Mouse (Mus musculus) midbrain, embryonic 13.5 days (tissue): ENCODE results near the gene Pou2f1. TPM values are rescaled to one million over a fixed set of nuclear protein-coding genes. Genes with fewer than 3 reads are reported as not detected.

ENCODE experiments used
- ATAC-seq: fragments of 200-750 bp; cut with Nextera tagmentation; 2 replicates; pipeline ENCODE4 v1.8.0; 2017; ENCODE audit warnings: mild to moderate bottlenecking, moderate TSS enrichment, moderate library complexity
- H3K27ac ChIP-seq: fragments of 300-500 bp; sonication (generic); 2 replicates; pipeline ENCODE4 v1.5.1; 2015; ENCODE audit warnings: inconsistent platforms, mild to moderate bottlenecking, moderate library complexity
- H3K27me3 ChIP-seq: fragments of 300-500 bp; sonication (generic); 2 replicates; pipeline ENCODE4 v1.6.1; 2015; ENCODE audit warnings: mild to moderate bottlenecking, inconsistent platforms
- H3K36me3 ChIP-seq: fragments of 300-500 bp; sonication (generic); 2 replicates; pipeline ENCODE4 v1.6.1; 2015; ENCODE audit warnings: mild to moderate bottlenecking, inconsistent platforms
- H3K4me1 ChIP-seq: fragments of 300-500 bp; sonication (generic); replicated peaks from 2 replicates; pipeline ENCODE4 v1.6.1; 2015; ENCODE audit warnings: inconsistent platforms
- H3K4me2 ChIP-seq: fragments of 300-500 bp; sonication (generic); replicated peaks from 2 replicates; pipeline ENCODE4 v1.6.1; 2015; ENCODE audit warnings: moderate library complexity, mild to moderate bottlenecking, inconsistent platforms
- H3K4me3 ChIP-seq: fragments of 300-500 bp; sonication (generic); replicated peaks from 2 replicates; pipeline ENCODE4 v1.5.1; 2015; ENCODE audit warnings: mild to moderate bottlenecking, inconsistent platforms
- H3K9ac ChIP-seq: fragments of 300-500 bp; sonication (generic); replicated peaks from 2 replicates; pipeline ENCODE4 v1.6.1; 2015; ENCODE audit warnings: mild to moderate bottlenecking, inconsistent platforms
- H3K9me3 ChIP-seq: fragments of 300-500 bp; sonication (generic); 2 replicates; pipeline ENCODE4 v1.6.1; 2016; ENCODE audit warnings: mild to moderate bottlenecking, inconsistent platforms
- WGBS: fragments of 180-500 bp; shearing (Covaris S2); methylation state at CpG from one replicate; pipeline ENCODE4 v1.1.7; 2015; 5-methylcytosine and 5-hydroxymethylcytosine counted together
- polyA plus RNA-seq: library from polyadenylated mRNA; unstranded; fragments of >200 nt; fragmentation: Nextera tagmentation; extraction: Ambion mirVana; gene quantifications from 2 replicates; pipeline ENCODE4 v1.2.1, GENCODE M21; 2015

The Pou2f1 gene
- polyA plus RNA-seq, 1 experiment from 2014 or later = 27.7 TPM

DNA sequence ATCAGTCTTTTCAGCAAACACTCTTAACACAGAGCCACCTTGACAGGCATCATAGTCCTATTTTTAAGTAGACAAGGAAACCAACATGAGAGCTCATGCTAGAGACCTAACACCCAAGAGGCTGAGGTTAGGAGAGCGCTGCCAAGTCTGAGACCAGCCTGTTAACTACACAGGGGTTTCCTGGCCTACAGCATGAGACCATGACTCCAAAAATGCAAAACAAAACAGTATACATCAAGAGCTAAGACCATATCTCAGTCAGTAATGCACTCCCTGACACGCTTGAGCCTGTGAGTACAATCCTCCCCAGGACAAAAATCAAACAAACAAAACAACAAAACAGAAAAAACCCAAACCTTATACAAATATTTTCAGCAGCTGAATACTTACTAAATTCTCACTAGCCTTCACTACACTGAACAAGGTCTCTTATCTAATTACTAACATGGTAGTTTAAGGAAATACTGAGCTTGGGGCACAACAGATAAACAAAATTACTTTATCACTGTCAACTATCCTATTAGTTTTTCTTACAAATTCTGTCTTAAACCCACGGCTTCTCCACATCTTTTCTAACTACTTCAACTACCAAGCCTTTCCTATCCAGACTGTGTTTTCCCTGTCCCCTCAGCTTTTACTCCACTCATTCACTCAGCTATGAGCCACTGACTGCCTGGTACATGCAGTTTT lies 33.3 kb downstream of the Pou2f1 start:
- H3K27me3 ChIP-seq = no peaks in the 10 kb centered on the region; the same call in 1 of the 2 replicates
- no peaks in the 10 kb centered on the region for H3K36me3 ChIP-seq
- no peak for ATAC-seq
- peaks cover 19% of the 10 kb centered on the region for H3K4me1 ChIP-seq
- H3K27ac ChIP-seq = no peak overlapping the region
- H3K9ac ChIP-seq = no peak overlapping the region
- H3K9me3 ChIP-seq = no peaks in the 10 kb centered on the region
- H3K4me3 ChIP-seq = no peak overlapping the region
- no peak overlapping the region for H3K4me2 ChIP-seq
- WGBS = 92% methylated on average over 3 of the region's 3 CpGs

DNA sequence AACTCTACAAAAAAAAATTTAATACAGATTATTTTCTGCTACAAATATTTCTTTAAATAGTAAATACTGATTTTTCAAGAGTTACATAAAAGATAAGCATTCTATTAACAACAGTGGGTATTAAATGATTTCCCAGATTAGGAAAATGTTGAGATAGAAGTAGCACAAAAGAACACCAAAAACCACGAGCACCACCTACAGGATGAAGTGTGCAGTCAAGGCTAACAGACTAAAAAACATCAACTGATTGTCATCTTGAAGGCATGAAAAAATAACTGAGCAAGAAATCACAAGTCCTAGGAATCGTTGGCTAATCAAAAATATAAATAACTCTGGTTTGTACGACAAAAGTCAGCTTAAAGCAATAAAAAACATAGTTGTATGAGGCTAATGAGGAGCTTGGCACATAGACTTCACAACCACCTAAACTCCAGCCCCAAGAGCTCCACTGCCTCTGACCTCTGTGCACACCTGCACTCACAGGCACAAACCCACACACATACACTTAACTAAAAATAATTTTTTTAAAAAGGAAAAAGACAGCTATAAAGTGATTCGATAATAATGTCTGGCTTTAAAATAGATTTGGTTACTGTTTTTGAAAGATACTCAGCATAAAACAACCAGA lies 35.3 kb downstream of the Pou2f1 start:
- H3K4me1 ChIP-seq = peaks cover 20% of the 10 kb centered on the region
- no peak overlapping the region for H3K4me2 ChIP-seq
- H3K9me3 ChIP-seq = no peaks in the 10 kb centered on the region
- 48% methylated on average over 4 of the region's 4 CpGs for WGBS
- H3K27me3 ChIP-seq = no peaks in the 10 kb centered on the region; the same call in 1 of the 2 replicates
- ATAC-seq = 0 out of 2 replicates have a peak, but pooled peaks have one; percentile 38
- H3K27ac ChIP-seq = no peak overlapping the region
- no peak overlapping the region for H3K9ac ChIP-seq
- no peaks in the 10 kb centered on the region for H3K36me3 ChIP-seq
- H3K4me3 ChIP-seq = no peak overlapping the region

DNA sequence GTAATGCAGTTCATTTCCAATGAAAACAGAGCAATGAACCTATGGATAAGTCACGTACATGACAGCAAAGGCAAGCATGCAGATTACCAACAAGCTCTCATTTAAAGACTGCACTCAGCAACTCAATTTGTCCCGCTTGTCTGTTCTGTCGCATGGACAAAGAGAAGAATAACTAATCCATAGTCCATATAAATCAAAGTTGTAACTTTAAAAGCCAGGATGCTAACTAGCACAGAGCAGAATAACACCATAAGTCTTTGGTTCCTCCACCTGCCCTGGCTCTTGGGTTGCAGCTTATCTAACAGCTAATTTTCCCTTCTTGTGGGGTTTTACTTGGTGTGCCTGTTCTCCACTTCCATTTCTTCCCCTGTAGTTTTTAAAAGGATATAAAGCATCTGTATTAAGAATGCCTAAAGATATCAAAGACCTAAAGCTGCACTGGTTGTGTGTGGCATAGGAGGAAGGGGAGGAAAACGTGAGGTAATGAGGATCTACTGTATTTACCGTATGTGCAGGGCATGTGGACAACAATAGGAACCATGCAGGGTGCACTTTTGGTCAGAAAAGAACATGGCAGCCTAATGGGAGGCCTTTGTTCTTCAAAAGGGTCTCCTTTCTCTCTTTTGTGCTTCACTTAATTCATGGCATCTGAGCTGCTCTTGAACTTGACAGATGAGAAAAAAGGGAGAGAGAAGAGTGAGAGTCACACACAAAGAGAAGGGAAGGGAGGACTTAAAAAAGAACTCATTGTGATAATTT lies 36.1 kb downstream of the Pou2f1 start:
- no peaks in the 10 kb centered on the region for H3K36me3 ChIP-seq
- no peak overlapping the region for H3K9ac ChIP-seq
- no peaks in the 10 kb centered on the region; the same call in 1 of the 2 replicates for H3K27me3 ChIP-seq
- H3K27ac ChIP-seq = peak overlapping the region; percentile 70
- no peak overlapping the region for H3K4me3 ChIP-seq
- peaks cover 23% of the 10 kb centered on the region for H3K4me1 ChIP-seq
- ATAC-seq = peak; percentile 93
- WGBS = 23% methylated on average over 5 of the region's 5 CpGs
- no peak overlapping the region for H3K4me2 ChIP-seq
- H3K9me3 ChIP-seq = no peaks in the 10 kb centered on the region

DNA sequence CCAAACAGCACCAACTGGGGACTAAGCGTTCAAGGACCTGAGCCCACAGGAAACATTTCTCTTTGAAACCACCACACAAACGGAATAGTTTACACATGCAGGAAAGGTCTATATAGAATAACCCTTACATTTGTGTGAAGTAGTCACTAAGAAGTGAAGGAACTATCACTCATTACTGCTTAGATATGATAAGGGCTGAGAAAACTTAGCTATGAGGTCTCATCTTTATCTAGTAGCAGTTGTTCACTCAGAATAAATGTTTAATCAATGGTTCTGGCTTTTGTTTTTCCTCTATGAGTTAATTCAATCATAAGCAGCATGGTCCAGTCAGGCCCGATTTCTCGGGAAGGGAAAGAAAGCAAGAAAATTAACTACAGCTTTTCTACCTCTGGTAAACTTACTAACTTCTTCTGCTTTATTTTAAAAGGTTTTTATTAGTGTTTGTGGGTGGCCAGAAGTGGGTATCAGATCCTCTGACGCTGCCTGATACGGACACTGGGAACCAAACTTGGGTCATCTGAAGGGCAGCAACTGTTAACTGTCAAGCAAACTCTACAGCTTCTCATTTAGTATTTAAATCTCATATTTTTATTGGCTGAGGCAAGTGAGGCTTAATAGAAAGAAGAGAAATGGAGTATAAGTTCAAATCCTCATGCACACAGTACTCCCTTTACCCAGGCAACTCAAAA lies 40.7 kb downstream of the Pou2f1 start:
- Histone ChIP-seq H3K9ac (no peak overlapping the region), H3K36me3 (no peaks in the 10 kb centered on the region), H3K4me1 (peaks cover 31% of the 10 kb centered on the region), H3K9me3 (no peaks in the 10 kb centered on the region), H3K4me2 (no peak overlapping the region), H3K27ac (no peak overlapping the region), H3K27me3 (no peaks in the 10 kb centered on the region), H3K4me3 (no peak overlapping the region)
- 87% methylated on average over 6 of the region's 6 CpGs for WGBS
- ATAC-seq = no peak

DNA sequence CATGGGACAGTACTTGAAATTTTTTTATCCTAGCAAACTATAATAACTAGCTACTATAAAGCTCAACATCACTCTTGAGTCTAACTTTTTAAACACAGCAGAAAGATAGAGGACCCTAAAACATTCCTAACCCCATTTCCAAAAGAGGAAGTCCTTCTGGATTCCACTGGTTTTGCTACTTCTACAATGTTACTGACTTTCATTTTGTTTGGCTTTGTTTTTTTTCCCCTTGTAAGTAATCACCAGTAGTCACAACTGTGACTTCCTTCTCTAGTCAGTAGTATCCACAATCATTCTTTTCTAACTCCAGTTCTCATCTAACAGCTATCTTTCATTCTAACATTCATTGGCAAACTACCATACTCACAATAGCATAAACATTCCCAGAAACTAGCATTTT lies 44.3 kb downstream of the Pou2f1 start:
- no peak overlapping the region for H3K9ac ChIP-seq
- no peak overlapping the region for H3K27ac ChIP-seq
- H3K4me1 ChIP-seq = peaks cover 19% of the 10 kb centered on the region
- ATAC-seq = no peak
- no peaks in the 10 kb centered on the region for H3K9me3 ChIP-seq
- H3K4me3 ChIP-seq = no peak overlapping the region
- H3K4me2 ChIP-seq = no peak overlapping the region
- no peaks in the 10 kb centered on the region for H3K36me3 ChIP-seq
- H3K27me3 ChIP-seq = no peaks in the 10 kb centered on the region

DNA sequence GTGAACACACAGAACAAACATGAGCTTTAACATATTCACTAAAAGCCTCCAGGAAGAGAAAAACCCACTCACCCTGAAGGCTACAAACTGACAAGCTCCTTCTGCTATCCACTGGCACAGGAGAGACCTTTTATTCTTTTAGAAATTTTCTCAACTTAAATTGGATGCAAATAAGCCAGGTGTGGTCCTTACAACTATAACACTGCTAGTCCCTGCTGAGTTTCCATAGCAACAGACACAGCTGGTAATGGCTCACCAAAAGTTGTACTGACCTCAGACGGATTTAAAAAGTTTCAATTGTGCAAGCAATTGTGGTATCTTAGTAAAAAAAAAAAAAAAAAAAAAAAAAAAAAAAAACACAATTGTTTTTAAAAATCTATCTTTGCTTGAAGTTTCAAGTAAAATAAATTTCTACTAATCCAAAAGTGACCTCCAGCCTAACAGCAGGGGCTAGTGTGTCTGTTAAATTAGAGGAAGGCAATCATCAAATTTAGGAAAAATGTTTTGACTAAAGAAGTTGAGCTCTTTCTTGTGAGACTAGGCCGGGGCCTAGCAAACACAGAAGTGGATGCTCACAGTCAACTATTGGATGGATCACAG lies 54.2 kb downstream of the Pou2f1 start:
- H3K4me3 ChIP-seq = no peak overlapping the region
- no peak overlapping the region for H3K27ac ChIP-seq
- H3K4me2 ChIP-seq = no peak overlapping the region
- no peak overlapping the region for H3K9ac ChIP-seq
- 20% methylated on average over 2 of the region's 2 CpGs for WGBS
- H3K4me1 ChIP-seq = peaks cover 3% of the 10 kb centered on the region
- no peaks in the 10 kb centered on the region for H3K27me3 ChIP-seq
- no peaks in the 10 kb centered on the region for H3K9me3 ChIP-seq
- no peak for ATAC-seq
- H3K36me3 ChIP-seq = no peaks in the 10 kb centered on the region

DNA sequence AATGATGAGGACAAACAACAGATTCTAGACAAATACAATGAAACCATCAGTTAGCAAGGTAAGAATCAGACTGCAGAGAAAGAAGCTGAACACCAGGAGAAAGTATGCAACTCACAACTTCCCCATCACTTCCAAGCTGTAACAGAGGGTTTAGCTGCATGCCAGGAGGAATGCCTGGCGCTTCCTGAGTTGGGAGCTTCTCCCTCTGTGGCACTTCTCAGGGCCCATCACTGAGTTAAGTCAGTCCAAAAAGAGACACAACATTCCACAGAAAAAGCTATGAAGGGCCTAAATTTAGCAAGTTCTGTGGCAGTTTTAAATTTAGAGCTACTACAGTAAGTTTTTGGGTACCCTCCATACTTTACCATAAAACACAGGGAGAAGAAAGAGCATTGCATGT lies 59.2 kb downstream of the Pou2f1 start:
- no peak overlapping the region for H3K4me2 ChIP-seq
- H3K36me3 ChIP-seq = no peaks in the 10 kb centered on the region
- H3K4me3 ChIP-seq = no peak overlapping the region
- 97% methylated on average over 1 of the region's 1 CpGs for WGBS
- no peaks in the 10 kb centered on the region for H3K27me3 ChIP-seq
- H3K9ac ChIP-seq = no peak overlapping the region
- no peak overlapping the region for H3K27ac ChIP-seq
- ATAC-seq = no peak
- H3K9me3 ChIP-seq = no peaks in the 10 kb centered on the region
- H3K4me1 ChIP-seq = peaks cover 3% of the 10 kb centered on the region

DNA sequence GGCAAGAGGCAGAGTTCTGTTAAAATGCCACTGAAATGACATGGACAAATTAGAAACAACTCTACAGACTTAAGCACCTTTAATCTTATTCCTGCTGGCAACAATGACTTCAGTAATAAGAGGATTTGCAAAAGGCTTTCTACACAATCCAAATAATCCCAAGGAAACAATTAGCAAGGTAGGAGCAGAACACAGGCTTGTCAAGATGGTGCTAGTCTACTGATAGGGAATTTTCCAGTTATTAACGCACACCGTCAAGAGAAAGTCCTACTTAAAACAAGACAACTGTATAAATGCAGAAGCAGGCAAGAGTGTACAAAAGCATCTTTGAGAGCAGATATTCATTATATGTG lies 67.0 kb downstream of the Pou2f1 start:
- Histone ChIP-seq H3K27me3 (no peaks in the 10 kb centered on the region), H3K4me1 (peaks cover 33% of the 10 kb centered on the region), H3K4me3 (no peak overlapping the region), H3K4me2 (peak overlapping the region; percentile 45), H3K27ac (peak overlapping the region; percentile 75), H3K9ac (no peak overlapping the region), H3K9me3 (no peaks in the 10 kb centered on the region), H3K36me3 (no peaks in the 10 kb centered on the region)
- 15% methylated on average over 2 of the region's 2 CpGs for WGBS
- peak; percentile 83 for ATAC-seq

DNA sequence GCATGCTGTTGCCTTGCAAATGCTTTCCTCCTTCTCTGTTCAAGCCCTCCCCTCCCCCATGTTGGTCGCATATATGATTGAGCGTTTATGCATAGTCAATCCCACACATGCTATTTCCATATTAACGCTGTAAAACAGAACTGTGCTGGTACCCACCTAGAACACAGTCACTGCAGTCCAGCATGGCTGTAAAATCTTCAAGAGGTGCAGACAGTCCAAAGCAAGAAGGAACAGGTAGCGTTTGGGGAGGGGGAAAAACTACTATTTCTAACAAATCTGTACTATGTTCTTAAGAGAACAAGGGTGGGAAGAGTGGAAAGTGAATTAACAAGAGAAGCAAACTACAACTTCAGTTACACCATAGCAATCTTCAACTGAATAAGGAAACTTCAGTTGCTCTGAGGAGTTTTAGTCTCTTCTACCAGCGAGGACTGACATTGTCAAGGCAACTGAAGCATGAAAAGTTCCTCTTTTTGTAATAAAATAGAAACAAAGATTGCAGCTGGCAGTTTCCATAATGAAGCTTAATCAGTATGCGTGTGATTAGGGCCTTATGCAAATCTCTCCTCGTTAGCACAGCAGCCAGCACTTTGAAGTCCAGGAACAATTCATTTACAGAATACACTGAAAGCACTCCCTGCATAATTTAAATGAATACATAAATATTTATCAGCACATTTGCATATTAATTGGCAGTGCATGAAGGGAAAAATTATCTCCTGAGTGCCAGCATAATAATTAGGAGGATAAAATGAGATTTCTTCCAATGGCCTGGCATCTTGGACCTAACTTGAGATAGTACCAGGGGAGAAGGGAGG lies 67.6 kb downstream of the Pou2f1 start:
- peak; percentile 95 for ATAC-seq
- H3K4me2 ChIP-seq = peak overlapping the region; percentile 45
- H3K36me3 ChIP-seq = no peaks in the 10 kb centered on the region
- no peaks in the 10 kb centered on the region for H3K27me3 ChIP-seq
- peak overlapping the region; percentile 88 for H3K27ac ChIP-seq
- no peaks in the 10 kb centered on the region for H3K9me3 ChIP-seq
- no peak overlapping the region for H3K9ac ChIP-seq
- WGBS = 21% methylated on average over 7 of the region's 7 CpGs
- H3K4me1 ChIP-seq = peaks cover 35% of the 10 kb centered on the region
- H3K4me3 ChIP-seq = peak overlapping the region; percentile 24

DNA sequence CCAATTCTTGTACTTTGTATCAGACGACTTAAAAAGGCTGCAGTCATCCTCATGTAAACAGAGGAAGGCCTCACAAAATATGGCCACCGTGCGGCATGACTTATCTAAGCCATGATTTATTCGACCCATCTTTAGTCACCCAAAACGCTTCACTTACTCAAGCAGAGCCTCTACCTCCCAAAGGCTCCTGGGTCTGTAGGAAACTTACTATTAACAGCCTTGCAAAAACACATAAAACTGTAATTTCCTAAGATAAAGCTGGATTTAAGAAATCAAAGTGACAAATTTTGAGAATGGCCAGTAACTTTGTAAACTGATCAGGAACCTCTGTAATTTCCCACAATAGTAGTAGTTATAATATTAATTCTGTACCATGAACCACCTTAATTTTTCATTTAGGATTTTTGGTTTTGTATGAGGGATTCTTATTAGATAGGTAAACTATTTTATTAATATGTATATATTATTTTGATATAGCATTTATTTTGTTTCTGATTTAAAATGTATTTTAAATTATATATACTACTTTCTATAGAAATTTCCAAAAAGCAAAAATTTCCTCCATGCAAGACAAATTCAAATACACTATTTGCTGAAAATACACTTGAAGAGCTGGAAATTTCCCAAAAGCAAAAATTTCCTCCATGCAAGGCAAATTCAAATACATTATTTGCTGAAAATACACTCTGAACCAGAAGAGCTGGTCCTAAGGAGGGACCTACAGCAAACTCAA lies 68.4 kb downstream of the Pou2f1 start:
- no peaks in the 10 kb centered on the region for H3K27me3 ChIP-seq
- H3K9me3 ChIP-seq = no peaks in the 10 kb centered on the region
- H3K4me1 ChIP-seq = peaks cover 35% of the 10 kb centered on the region
- ATAC-seq = no peak
- whole genome bisulfite sequencing = 54% methylated on average over 5 of the region's 5 CpGs
- H3K27ac ChIP-seq = peak overlapping the region; percentile 88
- no peak overlapping the region for H3K9ac ChIP-seq
- peak overlapping the region; percentile 45 for H3K4me2 ChIP-seq
- peak overlapping the region; percentile 24 for H3K4me3 ChIP-seq
- no peaks in the 10 kb centered on the region for H3K36me3 ChIP-seq
